Mouse (Mus musculus) adrenal gland, postnatal 25 days (tissue): ENCODE results near the gene Pax9. TPM values are rescaled to one million over a fixed set of nuclear protein-coding genes. Genes with fewer than 3 reads are reported as not detected.
A peak's percentile ranks its signal among the peaks of the same experiment; 100 is the strongest.

Experiments
- DNase-seq: peaks from one replicate; pipeline ENCODE4 v3.0.0; 2021; ENCODE audit warnings: mixed read lengths
- long read RNA-seq: library from polyadenylated mRNA; stranded (forward); transcript quantifications from one replicate; pipeline ENCODE4 v2.0.0, GENCODE M21; 2021
- total RNA-seq: library from RNA; stranded (reverse); gene quantifications from 2 replicates; pipeline ENCODE4 v1.2.3, GENCODE M21; 2021

Pax9 gene
- not detected in 2 replicates for total RNA-seq
- long read RNA-seq = 0 reads

DNA sequence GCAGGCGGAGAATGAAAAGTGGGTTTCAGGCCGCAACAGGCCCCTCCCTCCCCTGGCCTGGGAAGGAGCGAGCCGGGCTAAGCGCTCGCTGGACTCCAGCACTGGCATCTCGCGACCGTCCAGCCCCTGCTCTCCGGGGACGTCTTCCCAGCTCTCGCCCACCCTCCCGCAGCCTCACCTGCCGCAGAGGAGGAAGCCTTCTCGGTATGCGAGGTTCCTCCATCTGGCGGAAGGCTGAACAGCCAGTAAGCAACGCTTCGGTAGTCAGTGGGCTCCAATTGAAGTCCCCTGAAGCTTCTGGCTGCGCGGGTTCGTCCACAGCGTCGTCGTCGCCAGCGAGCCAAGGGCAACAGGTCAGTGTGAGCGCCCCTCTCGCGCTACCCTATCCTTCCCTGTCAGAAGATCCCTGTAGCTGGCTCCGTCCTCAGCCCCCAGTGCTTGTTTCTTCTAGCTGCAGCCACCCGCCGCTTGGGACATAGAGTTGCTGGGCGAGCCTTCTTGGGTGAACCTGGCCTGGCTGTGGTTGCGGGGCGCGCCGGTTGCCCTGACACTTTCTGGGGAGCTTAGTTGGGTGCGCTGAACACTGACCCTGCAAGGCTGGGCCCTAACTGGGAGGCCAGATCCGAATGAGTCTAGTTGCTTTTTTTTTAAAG is at the start of gene Pax9:
Gene Pax9, plus strand, starts transcription at position 341 of the 653 bp plus-strand sequence.
- DNase-seq = no peak

DNA sequence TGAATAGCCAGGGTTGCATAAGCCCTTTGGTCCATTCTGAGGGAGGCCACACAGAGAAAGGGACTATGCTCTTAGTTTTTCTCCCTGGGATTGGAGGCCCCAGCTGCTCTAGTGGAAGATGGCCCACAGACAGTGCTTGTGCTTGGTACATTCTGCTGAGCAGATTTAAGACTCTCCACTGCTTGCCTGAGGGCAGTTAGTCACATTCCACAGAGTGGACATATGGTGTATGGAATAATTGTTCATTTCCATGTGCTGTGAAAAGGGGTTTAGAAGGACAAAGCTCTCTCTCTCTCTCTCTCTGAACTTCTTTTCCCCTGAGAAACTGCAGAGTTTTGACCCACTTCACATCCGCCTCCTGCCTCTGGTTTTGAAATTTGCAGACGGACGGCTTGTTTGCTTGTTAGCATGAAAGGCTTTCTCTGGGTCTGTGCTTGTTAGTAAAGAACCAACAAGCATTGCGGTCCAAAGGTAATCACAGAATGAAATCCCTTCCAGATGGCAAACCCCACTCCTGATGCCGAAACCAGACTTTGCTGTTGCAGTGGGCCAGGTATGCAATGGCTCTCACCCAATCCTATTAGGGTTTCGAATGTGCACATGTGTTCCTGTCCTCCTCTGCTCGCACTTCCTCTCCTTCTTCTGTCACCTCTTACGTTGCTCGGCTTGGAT is 22.0 kb upstream of the Pax9 start:
- no peak for DNase-seq

GRCm38 (mm10) chr12:56670795-56671194 is 20.8 kb upstream of the Pax9 start:
- no peak for DNase-seq

GRCm38 (mm10) chr12:56674726-56675125 is 16.8 kb upstream of the Pax9 start:
- DNase-seq = no peak

GRCm38 (mm10) chr12:56677620-56678019 is 13.9 kb upstream of the Pax9 start:
- no peak for DNase-seq

GRCm38 (mm10) chr12:56681096-56681811 is 10.3 kb upstream of the Pax9 start:
- no peak for DNase-seq

GRCm38 (mm10) chr12:56687640-56688481 is 3.7 kb upstream of the Pax9 start:
- DNase-seq = no peak

GRCm38 (mm10) chr12:56688482-56688840 is 3.1 kb upstream of the Pax9 start:
- no peak for DNase-seq

- DNase-seq = no peak
These were observed 2.6 kb upstream of the Pax9 start for GRCm38 (mm10) chr12:56688920-56689319.

DNA sequence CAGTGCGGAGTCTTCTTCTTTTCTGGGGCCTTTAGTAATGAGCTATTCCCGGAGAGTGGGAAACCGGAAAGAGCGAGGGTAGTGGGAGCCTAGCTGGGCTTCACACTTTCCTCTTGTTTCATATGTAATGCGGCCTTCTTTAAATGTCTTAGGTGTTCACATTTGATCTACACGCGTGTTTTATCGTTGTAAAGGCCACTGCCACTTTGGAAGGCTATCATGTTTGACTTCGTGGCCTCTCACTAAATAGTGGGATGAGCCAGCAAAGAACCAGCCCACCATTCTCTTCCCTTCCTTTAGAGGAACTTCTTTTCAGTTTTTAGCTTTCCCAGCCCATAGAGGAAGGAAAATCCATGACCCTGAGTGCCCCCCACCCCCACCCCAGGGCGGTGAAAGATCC is 2.2 kb upstream of the Pax9 start:
- no peak for DNase-seq

DNA sequence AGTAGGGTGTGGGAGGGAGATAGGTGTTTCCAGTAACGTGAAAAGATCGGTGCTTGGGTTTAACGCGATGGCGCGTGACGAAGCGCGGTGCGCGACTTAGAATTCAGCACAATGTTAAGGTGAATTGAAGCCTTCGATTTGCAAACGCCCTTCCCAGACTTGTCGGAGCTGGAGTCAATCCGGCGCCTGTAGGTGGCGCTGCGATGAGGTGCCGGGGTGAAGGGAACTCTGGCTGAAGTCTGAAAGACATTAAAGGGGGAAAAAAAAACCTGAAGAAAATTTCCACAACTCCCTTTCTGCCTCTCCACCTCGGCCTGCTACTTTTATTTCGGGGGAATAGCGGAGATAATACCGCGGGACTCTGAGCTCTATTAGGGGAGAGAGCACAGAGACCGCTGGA is 1.8 kb upstream of the Pax9 start:
- DNase-seq = no peak

- no peak for DNase-seq
These were observed 1.2 kb upstream of the Pax9 start for GRCm38 (mm10) chr12:56690366-56690765.

GRCm38 (mm10) chr12:56691001-56691400 is 566 bp upstream of the Pax9 start:
- DNase-seq = no peak

- DNase-seq = no peak
These were observed 969 bp downstream of the Pax9 start for GRCm38 (mm10) chr12:56692536-56692935.

DNA sequence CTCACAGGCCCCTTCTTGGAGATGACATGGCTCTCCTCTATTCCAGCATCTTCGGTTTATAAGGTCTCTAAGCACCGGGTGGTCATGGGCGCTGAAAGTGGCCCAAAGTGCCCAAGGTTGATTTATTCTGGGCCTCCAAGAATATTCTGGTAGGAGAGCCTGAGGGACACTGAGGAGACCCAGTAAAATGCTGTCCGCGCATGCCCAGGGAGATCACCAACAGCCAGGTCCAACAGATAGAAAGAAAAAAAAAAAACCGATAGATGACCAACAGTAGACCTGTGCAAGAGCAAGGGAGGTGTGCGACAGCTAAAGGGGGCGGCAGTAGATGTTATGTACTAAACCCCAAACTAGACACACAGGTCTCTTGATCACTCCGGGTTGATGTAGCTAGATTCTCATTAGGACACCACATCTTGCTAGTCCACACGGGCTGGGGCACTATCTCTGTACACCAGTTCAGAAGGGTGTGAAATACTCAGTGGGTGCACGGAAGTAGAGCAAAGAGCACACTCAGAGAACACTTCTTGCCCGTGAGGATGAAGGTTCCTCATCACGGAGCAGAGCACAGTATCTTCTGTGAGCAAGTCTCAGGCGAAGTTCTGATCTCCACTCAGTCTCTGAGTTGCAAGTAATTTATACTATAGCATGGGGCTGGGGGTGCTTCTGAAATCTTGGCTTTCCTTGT is 2.0 kb downstream of the Pax9 start:
- no peak for DNase-seq

GRCm38 (mm10) chr12:56694361-56694760 is 2.8 kb downstream of the Pax9 start:
- DNase-seq = no peak

- no peak for DNase-seq
These were observed 3.4 kb downstream of the Pax9 start for GRCm38 (mm10) chr12:56694936-56695335.

- DNase-seq = peak; percentile 66
These were observed 4.0 kb downstream of the Pax9 start for GRCm38 (mm10) chr12:56695358-56696173.

DNA sequence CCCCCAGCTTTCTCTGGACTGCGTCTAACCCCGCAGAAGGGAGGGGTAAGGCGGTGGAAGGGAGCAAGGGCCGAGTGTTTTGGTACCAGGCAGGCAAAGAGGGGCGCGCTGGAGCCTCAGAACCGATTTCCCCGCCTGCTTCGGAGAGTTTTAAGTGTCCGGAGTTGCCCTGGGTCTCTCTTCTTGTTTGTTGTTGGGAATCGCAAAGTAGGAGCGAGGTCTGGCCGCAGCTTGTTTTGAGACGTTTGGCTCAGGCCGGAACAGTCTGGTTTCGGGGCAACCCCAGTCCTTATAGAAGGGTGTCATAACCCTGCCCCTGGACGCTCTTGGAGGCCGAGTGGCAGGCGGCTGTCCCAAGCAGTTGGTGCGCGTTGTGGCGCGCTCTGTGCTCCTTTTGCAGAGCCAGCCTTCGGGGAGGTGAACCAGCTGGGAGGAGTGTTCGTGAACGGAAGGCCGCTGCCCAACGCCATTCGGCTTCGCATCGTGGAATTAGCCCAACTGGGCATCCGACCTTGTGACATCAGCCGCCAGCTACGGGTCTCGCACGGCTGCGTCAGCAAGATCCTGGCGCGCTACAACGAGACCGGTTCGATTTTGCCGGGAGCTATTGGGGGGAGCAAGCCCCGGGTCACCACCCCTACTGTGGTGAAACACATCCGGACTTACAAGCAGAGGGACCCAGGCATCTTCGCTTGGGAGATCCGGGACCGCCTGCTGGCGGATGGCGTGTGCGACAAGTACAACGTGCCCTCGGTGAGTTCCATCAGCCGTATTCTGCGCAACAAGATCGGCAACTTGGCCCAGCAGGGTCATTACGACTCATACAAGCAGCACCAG is 4.8 kb downstream of the Pax9 start:
- DNase-seq = no peak
